Mouse (Mus musculus): ENCODE data around the gene Ccdc28a. TPM values are rescaled to one million over a fixed set of nuclear protein-coding genes. Genes with fewer than 3 reads are reported as not detected.

The Ccdc28a gene
- total and polyA plus RNA-seq, 3 experiments, result 11.7 to 27.7 (median 17.0) TPM

DNA sequence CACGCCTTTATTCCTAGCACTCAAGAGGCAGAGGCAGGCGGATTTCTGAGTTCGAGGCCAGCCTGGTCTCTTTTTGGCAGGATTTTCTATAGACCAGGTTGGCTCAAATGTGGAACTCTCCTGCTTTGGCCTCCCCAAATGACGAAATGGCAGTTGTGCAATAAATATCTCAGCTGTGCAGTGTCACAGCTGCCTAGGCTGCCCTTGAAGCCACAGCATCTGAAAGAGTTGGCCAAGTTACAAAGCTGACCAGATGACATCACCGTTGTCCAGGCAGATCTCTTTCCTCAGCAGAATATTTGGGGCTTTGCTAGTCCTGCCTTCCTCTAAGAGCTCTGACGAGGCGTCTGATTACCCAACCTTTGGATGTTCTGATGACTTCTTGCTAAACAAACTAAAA lies 2.4 kb upstream of the Ccdc28a start:
- H3K36me3 ChIP-seq (ENCODE audit: control insufficient read depth, insufficient read depth, low read length), result no peaks in the 10 kb centered on the region
- no peak overlapping the region for H3K9ac ChIP-seq (ENCODE audit: low read depth, low read length)
- no peaks in the 10 kb centered on the region for H3K27me3 ChIP-seq (ENCODE audit: control insufficient read depth, insufficient read depth, low read length)
- H3K79me2 ChIP-seq (replicated peaks; ENCODE audit: control insufficient read depth, insufficient read depth, low read length), result no peaks in the 10 kb centered on the region
- 71% methylated on average over 7 of the region's 7 CpGs for WGBS
- peak; percentile 43 to 73 for DNase-seq
- TF ChIP-seq EP300 (IDR thresholded peaks at IDR 0.05; ENCODE audit: insufficient read depth, low read depth, low read length), result no peak
- no peak for TF ChIP-seq POLR2A (IDR thresholded peaks at IDR 0.05; ENCODE audit: insufficient read depth, low read depth, low read length)
- TF ChIP-seq CTCF (IDR thresholded peaks at IDR 0.05), result no peak
- no peak overlapping the region for H3K27ac ChIP-seq
- no peaks in the 10 kb centered on the region for H3K4me1 ChIP-seq (ENCODE audit: control insufficient read depth, insufficient read depth, low read length)
- H3K4me3 ChIP-seq, result no peak overlapping the region
- intact Hi-C loops (cut with DNase I), result loop anchor here (5.0 kb wide), 2 partner anchors 80 to 155 kb away; partner anchors contain the start of gene Nhsl1

DNA sequence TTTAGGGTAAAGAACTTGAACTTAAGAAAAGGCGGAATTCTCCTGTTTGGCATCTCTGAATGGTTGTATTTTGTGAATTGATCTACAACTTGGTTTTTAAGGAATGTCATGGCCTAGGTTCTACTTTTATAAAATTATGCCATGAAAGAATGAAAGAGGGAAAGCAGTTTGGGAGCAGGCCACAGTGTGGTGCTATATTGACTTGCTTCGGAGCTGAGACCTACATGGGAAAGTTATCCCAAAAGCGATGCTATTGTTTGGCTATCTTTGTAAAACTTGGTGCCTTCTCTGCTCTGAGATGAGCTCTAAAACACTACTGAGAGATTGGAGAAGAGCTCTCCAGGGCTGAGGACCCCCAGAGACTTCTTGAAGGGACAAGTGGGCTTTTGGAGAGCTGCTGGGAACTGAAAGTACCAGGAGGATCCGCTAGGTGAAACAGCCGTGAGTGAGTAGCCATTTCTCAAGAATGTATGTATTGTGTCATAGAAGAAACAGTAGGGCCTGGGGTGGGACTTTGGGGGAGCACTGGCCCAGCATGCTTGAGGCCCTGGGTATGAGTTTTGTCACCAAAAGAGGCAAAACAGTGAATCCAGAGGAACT lies 1.6 kb upstream of the Ccdc28a start:
- no peak for DNase-seq
- WGBS, result 76% methylated on average over 5 of the region's 5 CpGs

DNA sequence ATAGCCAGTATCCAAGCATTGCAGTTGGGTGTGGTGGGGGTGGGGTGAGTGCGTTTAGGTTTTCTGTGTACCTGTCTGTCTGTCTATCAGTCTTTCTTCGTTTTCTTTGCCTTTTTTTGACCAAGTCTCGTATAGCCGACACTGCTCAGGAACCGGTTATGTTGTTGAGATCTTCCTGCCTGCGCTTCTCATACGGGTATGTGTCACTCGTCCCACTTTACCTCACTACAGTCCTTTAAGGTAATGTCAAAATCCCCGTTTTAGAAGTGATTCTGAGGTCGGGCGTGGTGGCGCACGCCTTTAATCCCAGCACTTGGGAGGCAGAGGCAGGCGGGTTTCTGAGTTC lies 577 bp upstream of the Ccdc28a start:
- no peaks in the 10 kb centered on the region for H3K36me3 ChIP-seq (ENCODE audit: control insufficient read depth, insufficient read depth, low read length)
- no peak for DNase-seq
- WGBS, result 12% methylated on average over 14 of the region's 14 CpGs
- TF ChIP-seq CTCF (IDR thresholded peaks at IDR 0.05) (no peak), EP300 (IDR thresholded peaks at IDR 0.05; ENCODE audit: insufficient read depth, low read depth, low read length) (no peak), POLR2A (IDR thresholded peaks at IDR 0.05; ENCODE audit: insufficient read depth, low read depth, low read length) (0 out of 2 replicates have a peak, but pooled peaks have one; percentile 35)
- H3K4me3 ChIP-seq, result peak overlapping the region; percentile 92
- H3K9ac ChIP-seq (ENCODE audit: low read depth, low read length), result no peak overlapping the region
- no peaks in the 10 kb centered on the region for H3K27me3 ChIP-seq (ENCODE audit: control insufficient read depth, insufficient read depth, low read length)
- H3K79me2 ChIP-seq (replicated peaks; ENCODE audit: control insufficient read depth, insufficient read depth, low read length), result no peaks in the 10 kb centered on the region
- intact Hi-C loops (cut with DNase I), result loop anchor here (5.0 kb wide), 2 partner anchors 82 to 157 kb away; partner anchors contain the start of gene Nhsl1
- H3K4me1 ChIP-seq (ENCODE audit: control insufficient read depth, insufficient read depth, low read length), result no peaks in the 10 kb centered on the region
- H3K27ac ChIP-seq, result peak overlapping the region; percentile 90

More for the DNA sequence above, 1.6 kb upstream of the Ccdc28a start:
- H3K4me1 ChIP-seq (ENCODE audit: control insufficient read depth, insufficient read depth, low read length), result no peaks in the 10 kb centered on the region
- no peak overlapping the region for H3K9ac ChIP-seq (ENCODE audit: low read depth, low read length)
- no peaks in the 10 kb centered on the region for H3K79me2 ChIP-seq (replicated peaks; ENCODE audit: control insufficient read depth, insufficient read depth, low read length)
- no peak for TF ChIP-seq POLR2A (IDR thresholded peaks at IDR 0.05; ENCODE audit: insufficient read depth, low read depth, low read length)
- peak; percentile 29; the same call in 1 of the 2 replicates for TF ChIP-seq CTCF (IDR thresholded peaks at IDR 0.05)
- intact Hi-C loops (cut with DNase I), result loop anchor here (5.0 kb wide), 2 partner anchors 81 to 156 kb away; partner anchors contain the start of gene Nhsl1
- H3K27me3 ChIP-seq (ENCODE audit: control insufficient read depth, insufficient read depth, low read length), result no peaks in the 10 kb centered on the region
- no peak overlapping the region for H3K4me3 ChIP-seq
- H3K36me3 ChIP-seq (ENCODE audit: control insufficient read depth, insufficient read depth, low read length), result no peaks in the 10 kb centered on the region
- no peak overlapping the region for H3K27ac ChIP-seq

DNA sequence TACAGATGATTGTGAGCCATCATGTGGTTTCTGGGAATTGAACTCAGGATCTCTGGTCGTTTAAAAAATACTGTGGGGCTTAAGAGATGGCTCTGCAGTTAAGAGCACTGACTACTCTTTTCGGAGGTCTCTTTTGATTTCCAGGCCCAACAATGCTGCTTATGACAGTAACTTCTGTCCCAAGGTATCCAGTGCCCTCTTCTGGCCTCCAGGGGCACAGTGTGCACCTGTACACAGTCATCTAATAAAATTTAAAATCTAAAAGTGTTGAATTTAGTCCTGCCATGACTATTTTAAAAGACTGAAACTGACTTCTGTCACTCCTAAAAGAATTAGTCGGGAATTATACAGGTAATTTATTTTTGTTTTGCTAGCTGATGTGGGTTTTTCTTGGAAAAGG lies 907 bp downstream of the Ccdc28a start:
- Histone ChIP-seq H3K27me3 (ENCODE audit: control insufficient read depth, insufficient read depth, low read length) (no peaks in the 10 kb centered on the region), H3K4me1 (ENCODE audit: control insufficient read depth, insufficient read depth, low read length) (no peaks in the 10 kb centered on the region), H3K4me3 (no peak overlapping the region), H3K27ac (no peak overlapping the region; the same call in 1 of the 2 replicates), H3K9ac (ENCODE audit: low read depth, low read length) (no peak overlapping the region), H3K79me2 (replicated peaks; ENCODE audit: control insufficient read depth, insufficient read depth, low read length) (no peaks in the 10 kb centered on the region), H3K36me3 (ENCODE audit: control insufficient read depth, insufficient read depth, low read length) (no peaks in the 10 kb centered on the region)
- 37% methylated on average over 3 of the region's 3 CpGs for WGBS
- DNase-seq, result no peak
- intact Hi-C loops (cut with DNase I), result no loop called here
- TF ChIP-seq CTCF (IDR thresholded peaks at IDR 0.05) (peak; percentile 55), EP300 (IDR thresholded peaks at IDR 0.05; ENCODE audit: insufficient read depth, low read depth, low read length) (no peak), POLR2A (IDR thresholded peaks at IDR 0.05; ENCODE audit: insufficient read depth, low read depth, low read length) (no peak)

DNA sequence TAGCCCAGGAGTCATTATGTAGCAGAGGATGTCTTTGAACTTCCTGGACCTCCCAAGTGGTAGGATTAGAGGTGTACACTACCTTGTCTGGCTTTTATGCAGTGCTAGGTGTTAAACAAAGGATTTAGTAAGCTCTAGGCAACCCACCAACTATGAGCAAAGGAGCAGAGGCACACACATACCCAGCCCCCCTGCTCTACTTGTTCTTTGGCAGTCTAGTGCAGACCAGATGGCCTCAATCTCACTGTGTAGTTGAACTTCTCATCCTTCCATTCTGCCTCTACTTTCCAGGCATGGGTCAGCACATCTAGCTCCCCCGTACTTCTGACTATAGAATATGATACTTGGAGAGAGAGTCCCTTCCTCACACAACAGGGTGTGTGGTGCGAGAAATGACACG lies 10.4 kb downstream of the Ccdc28a start:
- 92% methylated on average over 3 of the region's 3 CpGs for whole genome bisulfite sequencing
- H3K9ac ChIP-seq (ENCODE audit: low read depth, low read length), result no peak overlapping the region
- H3K4me1 ChIP-seq (ENCODE audit: control insufficient read depth, insufficient read depth, low read length), result no peaks in the 10 kb centered on the region
- no peak for DNase-seq
- no peak for TF ChIP-seq POLR2A (IDR thresholded peaks at IDR 0.05; ENCODE audit: insufficient read depth, low read depth, low read length)
- no peak for TF ChIP-seq CTCF (IDR thresholded peaks at IDR 0.05)
- no peak for TF ChIP-seq EP300 (IDR thresholded peaks at IDR 0.05; ENCODE audit: insufficient read depth, low read depth, low read length)
- no peak overlapping the region for H3K27ac ChIP-seq
- no peak overlapping the region for H3K4me3 ChIP-seq
- intact Hi-C loops (cut with DNase I), result no loop called here
- H3K27me3 ChIP-seq (ENCODE audit: control insufficient read depth, insufficient read depth, low read length), result no peaks in the 10 kb centered on the region
- no peaks in the 10 kb centered on the region for H3K36me3 ChIP-seq (ENCODE audit: control insufficient read depth, insufficient read depth, low read length)
- no peaks in the 10 kb centered on the region for H3K79me2 ChIP-seq (replicated peaks; ENCODE audit: control insufficient read depth, insufficient read depth, low read length)

DNA sequence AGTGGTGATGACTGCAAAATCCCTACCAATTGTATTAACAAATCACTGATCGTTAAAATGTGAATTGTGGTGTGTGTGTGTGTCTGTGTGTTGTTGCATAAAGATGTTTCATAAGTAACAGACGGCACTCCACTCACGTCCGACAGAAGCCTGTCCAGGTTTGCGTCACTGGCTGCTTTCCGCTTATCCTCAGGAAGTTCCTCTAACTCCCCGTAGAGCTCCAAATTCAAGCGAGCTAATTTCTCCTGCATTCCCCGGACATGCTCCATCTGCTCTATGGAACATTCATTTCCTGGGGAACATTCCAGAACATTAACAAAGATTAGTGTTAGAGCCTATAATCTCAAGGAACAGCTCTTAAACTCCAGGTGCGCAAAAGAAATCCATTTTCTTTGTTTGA lies 15.4 kb downstream of the Ccdc28a start:
- no peaks in the 10 kb centered on the region for H3K27me3 ChIP-seq (ENCODE audit: control insufficient read depth, insufficient read depth, low read length)
- H3K9ac ChIP-seq (ENCODE audit: low read depth, low read length), result no peak overlapping the region
- no peak overlapping the region for H3K4me3 ChIP-seq
- no peaks in the 10 kb centered on the region for H3K79me2 ChIP-seq (replicated peaks; ENCODE audit: control insufficient read depth, insufficient read depth, low read length)
- WGBS, result 53% methylated on average over 10 of the region's 10 CpGs
- intact Hi-C loops (cut with DNase I), result no loop called here
- no peaks in the 10 kb centered on the region for H3K4me1 ChIP-seq (ENCODE audit: control insufficient read depth, insufficient read depth, low read length)
- DNase-seq, result no peak
- TF ChIP-seq POLR2A (IDR thresholded peaks at IDR 0.05; ENCODE audit: insufficient read depth, low read depth, low read length), result no peak
- no peak for TF ChIP-seq CTCF (IDR thresholded peaks at IDR 0.05)
- no peak for TF ChIP-seq EP300 (IDR thresholded peaks at IDR 0.05; ENCODE audit: insufficient read depth, low read depth, low read length)
- H3K36me3 ChIP-seq (ENCODE audit: control insufficient read depth, insufficient read depth, low read length), result no peaks in the 10 kb centered on the region
- no peak overlapping the region for H3K27ac ChIP-seq

Measured in heart, adult 2 months (tissue).